Mouse (Mus musculus) midbrain, postnatal 0 days (tissue): ENCODE measurements at regions not wholly inside any gene's neighbourhood (a gene's known extent, or its start where the extent isn't known, plus 50 kb on each side); places are given as distances from the start of the nearest gene placed in this dataset. TPM values are rescaled to one million over a fixed set of nuclear protein-coding genes. Genes with fewer than 3 reads are reported as not detected.

Source experiments
- ATAC-seq: fragments of 200-750 bp; cut with Nextera tagmentation; 2 replicates; pipeline ENCODE4 v1.8.0; 2017; ENCODE audit warnings: moderate number of reproducible peaks, mild to moderate bottlenecking, moderate TSS enrichment, moderate library complexity; ENCODE audit not compliant: low FRiP score
- DNase-seq: peaks from one replicate; pipeline ENCODE4 v3.0.0-alpha.2; 2015; ENCODE audit warnings: low spot score
- H3K27ac ChIP-seq: fragments of 300-500 bp; sonication (generic); 2 replicates; pipeline ENCODE4 v1.5.1; 2014; ENCODE audit warnings: low read depth, mild to moderate bottlenecking, low read length, mixed read lengths
- H3K27me3 ChIP-seq: fragments of 300-500 bp; sonication (generic); 2 replicates; pipeline ENCODE4 v1.6.1; 2014; ENCODE audit warnings: low read length, control low read depth, mixed read lengths; ENCODE audit not compliant: insufficient read depth
- H3K36me3 ChIP-seq: fragments of 300-500 bp; sonication (generic); 2 replicates; pipeline ENCODE4 v1.6.1; 2014; ENCODE audit warnings: low read length, control low read depth, mixed read lengths; ENCODE audit not compliant: insufficient read depth
- H3K4me1 ChIP-seq: fragments of 300-500 bp; sonication (generic); 2 replicates; pipeline ENCODE4 v1.6.1; 2014; ENCODE audit warnings: mild to moderate bottlenecking, control low read depth, antibody characterized with exemption, low read length, mixed read lengths; ENCODE audit not compliant: insufficient read depth
- H3K4me2 ChIP-seq: fragments of 300-500 bp; sonication (generic); 2 replicates; pipeline ENCODE4 v1.6.1; 2014; ENCODE audit warnings: low read depth, mild to moderate bottlenecking, low read length, mixed read lengths; ENCODE audit not compliant: poor library complexity, severe bottlenecking
- H3K4me3 ChIP-seq: fragments of 300-500 bp; sonication (generic); 2 replicates; pipeline ENCODE4 v1.5.1; 2014; ENCODE audit warnings: low read depth, mild to moderate bottlenecking, low read length, moderate library complexity
- H3K9ac ChIP-seq: fragments of 300-500 bp; sonication (generic); replicated peaks from 2 replicates; pipeline ENCODE4 v1.6.1; 2014; ENCODE audit warnings: mild to moderate bottlenecking, low read length, moderate library complexity, mixed read lengths; ENCODE audit not compliant: poor library complexity, severe bottlenecking
- H3K9me3 ChIP-seq: fragments of 300-500 bp; sonication (generic); 2 replicates; pipeline ENCODE4 v1.6.1; 2016; ENCODE audit warnings: low read length, control low read depth
- CTCF ChIP-seq: IDR thresholded peaks from 2 replicates; pipeline ENCODE4 v1.5.1; 2016; ENCODE audit warnings: antibody characterized with exemption, mild to moderate bottlenecking
- WGBS: fragments of 180-500 bp; shearing (Covaris S2); extraction: QIAGEN DNeasy Blood & Tissue Kit; methylation state at CpG from one replicate; pipeline ENCODE4 v1.1.7; 2014; 5-methylcytosine and 5-hydroxymethylcytosine counted together
- microRNA-seq: library from miRNA; unstranded; fragments of <30 nt; microRNA quantifications from one replicate; pipeline ENCODE4, GENCODE M21; 2016; ENCODE audit warnings: borderline number of aligned reads

- DNase-seq (no peak), ATAC-seq (no peak)
- H3K27ac ChIP-seq = no peak overlapping the region
- no peaks in the 10 kb centered on the region for H3K36me3 ChIP-seq
- H3K9ac ChIP-seq = no peak overlapping the region
- H3K4me3 ChIP-seq = no peak overlapping the region
- H3K9me3 ChIP-seq = no peaks in the 10 kb centered on the region
- H3K4me1 ChIP-seq = no peaks in the 10 kb centered on the region
- no peak for TF ChIP-seq CTCF
- H3K27me3 ChIP-seq = no peaks in the 10 kb centered on the region
- WGBS = 79% methylated on average over 3 of the region's 3 CpGs
- H3K4me2 ChIP-seq = no peak overlapping the region
These were observed 394.8 kb upstream of the Slc8a1 start for GRCm38 (mm10) chr17:82132941-82133340.

GRCm38 (mm10) chr17:82087141-82087540, 349.0 kb upstream of the Slc8a1 start:
- DNase-seq = no peak
- Histone ChIP-seq H3K4me1 (no peaks in the 10 kb centered on the region), H3K4me3 (no peak overlapping the region), H3K9ac (no peak overlapping the region), H3K27ac (no peak overlapping the region), H3K36me3 (no peaks in the 10 kb centered on the region), H3K9me3 (no peaks in the 10 kb centered on the region), H3K27me3 (no peaks in the 10 kb centered on the region), H3K4me2 (no peak overlapping the region)
- WGBS = 92% methylated on average over 3 of the region's 3 CpGs
- no peak for ATAC-seq
- no peak for TF ChIP-seq CTCF

GRCm38 (mm10) chr17:82080301-82080700, 342.1 kb upstream of the Slc8a1 start:
- H3K4me2 ChIP-seq = no peak overlapping the region
- no peaks in the 10 kb centered on the region for H3K36me3 ChIP-seq
- H3K4me3 ChIP-seq = no peak overlapping the region
- no peak overlapping the region for H3K9ac ChIP-seq
- no peaks in the 10 kb centered on the region for H3K9me3 ChIP-seq
- H3K27ac ChIP-seq = no peak overlapping the region
- DNase-seq = no peak
- no peaks in the 10 kb centered on the region for H3K4me1 ChIP-seq
- no peak for ATAC-seq
- H3K27me3 ChIP-seq = no peaks in the 10 kb centered on the region
- no peak for TF ChIP-seq CTCF

Small RNA genes in the stretch of these regions (microRNA-seq; reads per million reads assigned to microRNA genes)
- gene Gm23400 = not detected
- not detected for gene Gm27359
